Mouse (Mus musculus): ENCODE data around the gene Usp19.

Usp19 gene

GRCm38 (mm10) chr9:108490559-108491285, at the start of gene Usp19:
Usp19 (plus strand) TSS chr9:108490602.
- peak; percentile 97 to 98 for DNase-seq (ENCODE audit: inconsistent age in 2 of 2, low spot score in 1 of 2)

GRCm38 (mm10) chr9:108441236-108441919, 49.0 kb upstream of the Usp19 start:
- DNase-seq (ENCODE audit: inconsistent age in 2 of 2, low spot score in 1 of 2), result peak in 1 of 2 experiments; percentile 15

GRCm38 (mm10) chr9:108445125-108445524, 45.3 kb upstream of the Usp19 start:
- DNase-seq (ENCODE audit: inconsistent age in 2 of 2, low spot score in 1 of 2), result peak in 1 of 2 experiments; percentile 18

GRCm38 (mm10) chr9:108449860-108450259, 40.5 kb upstream of the Usp19 start:
- DNase-seq (ENCODE audit: inconsistent age in 2 of 2, low spot score in 1 of 2), result peak; percentile 48 to 60

GRCm38 (mm10) chr9:108450292-108451169, 39.9 kb upstream of the Usp19 start:
- DNase-seq (ENCODE audit: inconsistent age in 2 of 2, low spot score in 1 of 2), result peak in 1 of 2 experiments; percentile 56

GRCm38 (mm10) chr9:108451170-108451493, 39.3 kb upstream of the Usp19 start:
- no peak for DNase-seq (ENCODE audit: inconsistent age in 2 of 2, low spot score in 1 of 2)

- DNase-seq (ENCODE audit: inconsistent age in 2 of 2, low spot score in 1 of 2), result no peak
These were observed 38.8 kb upstream of the Usp19 start for GRCm38 (mm10) chr9:108451519-108452160.

GRCm38 (mm10) chr9:108452291-108452906, 38.0 kb upstream of the Usp19 start:
- peak; percentile 88 to 95 for DNase-seq (ENCODE audit: inconsistent age in 2 of 2, low spot score in 1 of 2)

- DNase-seq (ENCODE audit: inconsistent age in 2 of 2, low spot score in 1 of 2), result no peak
These were observed 37.5 kb upstream of the Usp19 start for GRCm38 (mm10) chr9:108452911-108453310.

GRCm38 (mm10) chr9:108453458-108453857, 36.9 kb upstream of the Usp19 start:
- DNase-seq (ENCODE audit: inconsistent age in 2 of 2, low spot score in 1 of 2), result no peak

GRCm38 (mm10) chr9:108454429-108454828, 36.0 kb upstream of the Usp19 start:
- no peak for DNase-seq (ENCODE audit: inconsistent age in 2 of 2, low spot score in 1 of 2)

- DNase-seq (ENCODE audit: inconsistent age in 2 of 2, low spot score in 1 of 2), result no peak
These were observed 34.4 kb upstream of the Usp19 start for GRCm38 (mm10) chr9:108455747-108456571.

- no peak for DNase-seq (ENCODE audit: inconsistent age in 2 of 2, low spot score in 1 of 2)
These were observed 33.4 kb upstream of the Usp19 start for GRCm38 (mm10) chr9:108456953-108457352.

- DNase-seq (ENCODE audit: inconsistent age in 2 of 2, low spot score in 1 of 2), result no peak
These were observed 30.5 kb upstream of the Usp19 start for GRCm38 (mm10) chr9:108459939-108460318.

- DNase-seq (ENCODE audit: inconsistent age in 2 of 2, low spot score in 1 of 2), result peak; percentile 90 to 96
These were observed 29.9 kb upstream of the Usp19 start, which contains the start of gene Ccdc71 for GRCm38 (mm10) chr9:108460319-108461178. Ccdc71 (plus strand) TSS chr9:108460527.

- DNase-seq (ENCODE audit: inconsistent age in 2 of 2, low spot score in 1 of 2), result no peak
These were observed 29.2 kb upstream of the Usp19 start, which contains the start of gene Klhdc8b for GRCm38 (mm10) chr9:108461181-108461631. Klhdc8b (minus strand) TSS chr9:108461581.

GRCm38 (mm10) chr9:108461675-108462074, 28.7 kb upstream of the Usp19 start:
- no peak for DNase-seq (ENCODE audit: inconsistent age in 2 of 2, low spot score in 1 of 2)

GRCm38 (mm10) chr9:108462192-108462591, 28.2 kb upstream of the Usp19 start:
- no peak for DNase-seq (ENCODE audit: inconsistent age in 2 of 2, low spot score in 1 of 2)

- DNase-seq (ENCODE audit: inconsistent age in 2 of 2, low spot score in 1 of 2), result peak; percentile 78 to 80
These were observed 26.7 kb upstream of the Usp19 start for GRCm38 (mm10) chr9:108463713-108464112.
